Mouse (Mus musculus) bone marrow macrophage, adult 2 months (primary cell): ENCODE data around the gene Bod1.

ENCODE experiments used
- CTCF ChIP-seq: IDR thresholded peaks from 2 replicates; pipeline ENCODE4 v1.5.1; 2012; ENCODE audit warnings: low read depth, mild to moderate bottlenecking, low read length, moderate library complexity
- POLR2A ChIP-seq: IDR thresholded peaks from 2 replicates; pipeline ENCODE4 v1.6.1; 2012; ENCODE audit warnings: mild to moderate bottlenecking, low read depth, low read length, borderline replicate concordance

DNA sequence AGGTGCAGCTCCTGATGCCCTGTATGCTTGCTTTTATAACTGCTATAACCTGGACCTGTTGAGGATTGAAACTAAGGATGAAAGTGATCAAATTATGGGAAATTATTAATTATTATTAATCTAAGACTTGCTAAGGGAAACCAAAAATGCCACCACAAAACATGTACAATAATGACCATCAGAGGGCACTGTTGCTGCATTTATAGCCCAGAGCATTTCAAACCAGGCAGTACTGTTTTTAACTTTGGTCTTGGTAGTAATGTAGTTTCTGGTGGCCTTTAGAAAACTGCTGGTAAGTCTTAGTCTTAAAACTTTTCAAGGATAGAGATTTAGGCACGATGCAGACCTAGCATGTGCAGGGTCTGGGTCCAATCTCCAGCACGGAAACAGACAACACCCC, 3.7 kb upstream of the Bod1 start:
- TF ChIP-seq CTCF (no peak), POLR2A (no peak)
